Mouse (Mus musculus): ENCODE results near the gene Aen. TPM values are rescaled to one million over a fixed set of nuclear protein-coding genes. Genes with fewer than 3 reads are reported as not detected.

Gene Aen
- polyA plus RNA-seq, 1 experiment, result 41.8 TPM

DNA sequence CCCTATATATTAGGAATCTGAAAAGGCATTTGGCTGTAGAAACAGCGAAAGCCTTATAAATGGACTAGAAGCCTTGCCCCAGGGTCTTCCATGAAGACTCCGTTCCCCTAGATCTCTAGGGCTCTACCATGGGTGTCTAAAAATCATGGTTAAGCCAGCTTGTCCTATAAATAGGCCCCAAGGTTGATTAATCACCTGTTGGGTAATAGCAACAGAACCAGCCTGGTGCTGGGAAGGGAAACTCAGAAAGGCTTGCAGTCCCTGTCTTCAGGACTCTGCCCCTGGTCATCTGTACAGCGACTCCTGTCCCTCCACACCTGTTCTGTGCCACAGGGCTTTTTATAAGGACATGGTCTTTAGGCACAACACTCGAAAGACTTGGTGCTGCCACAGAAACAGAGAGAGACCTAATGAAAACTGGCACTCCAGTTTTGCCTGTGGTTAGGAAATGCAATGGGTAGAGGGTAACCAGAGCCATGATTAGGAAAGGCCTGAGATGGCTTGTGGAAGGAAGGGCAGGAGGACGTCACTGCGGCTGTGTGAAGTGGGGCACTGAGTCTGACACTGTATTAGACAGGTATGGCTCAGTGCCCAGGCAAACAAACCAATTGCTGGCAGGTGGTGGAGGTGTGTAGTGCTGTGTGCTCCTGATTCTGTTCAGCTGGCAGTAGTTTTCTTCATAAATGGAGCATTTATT, 7.7 kb downstream of the Aen start:
- TF ChIP-seq POLR2A (IDR thresholded peaks at IDR 0.05; ENCODE audit: borderline replicate concordance, control insufficient read depth, low read depth, low read length) (no peak), CTCF (IDR thresholded peaks at IDR 0.05; ENCODE audit: control insufficient read depth, insufficient read depth, low read length) (no peak)
- peak overlapping the region; percentile 42; the same call in 1 of the 2 replicates for H3K27ac ChIP-seq (ENCODE audit: control insufficient read depth, insufficient read depth, low read depth, low read length, poor library complexity)
- no peak overlapping the region for H3K4me3 ChIP-seq (replicated peaks; ENCODE audit: control insufficient read depth, low read depth, low read length)
- H3K4me1 ChIP-seq (ENCODE audit: control insufficient read depth, insufficient read depth, low read length), result peaks cover 3% of the 10 kb centered on the region
- 57% methylated on average over 6 of the region's 6 CpGs for WGBS

DNA sequence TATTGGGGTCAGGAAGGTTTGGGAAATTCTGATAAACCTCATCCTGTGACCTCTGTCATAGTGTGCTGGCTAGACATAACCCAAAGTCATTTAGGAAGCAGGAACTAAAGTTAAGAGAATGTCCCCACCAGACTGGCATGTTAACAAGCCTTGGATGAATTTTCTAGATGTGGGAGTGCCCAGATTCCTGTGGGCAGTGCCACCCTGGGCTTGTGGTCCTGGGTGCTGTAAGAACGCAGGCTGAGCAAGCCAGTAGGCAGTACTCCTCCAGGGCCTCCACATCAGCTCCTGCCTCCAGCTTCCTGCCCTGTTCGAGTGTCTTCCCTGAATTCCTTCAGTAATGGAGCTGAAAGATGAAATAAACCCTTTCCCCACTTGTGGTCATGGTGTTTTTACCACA, 8.5 kb downstream of the Aen start:
- peaks cover 3% of the 10 kb centered on the region for H3K4me1 ChIP-seq (ENCODE audit: control insufficient read depth, insufficient read depth, low read length)
- 59% methylated on average over 2 of the region's 2 CpGs for WGBS
- no peak overlapping the region for H3K27ac ChIP-seq (ENCODE audit: control insufficient read depth, insufficient read depth, low read depth, low read length, poor library complexity)
- H3K4me3 ChIP-seq (replicated peaks; ENCODE audit: control insufficient read depth, low read depth, low read length), result no peak overlapping the region
- TF ChIP-seq CTCF (IDR thresholded peaks at IDR 0.05; ENCODE audit: control insufficient read depth, insufficient read depth, low read length) (no peak), POLR2A (IDR thresholded peaks at IDR 0.05; ENCODE audit: borderline replicate concordance, control insufficient read depth, low read depth, low read length) (no peak)

- Histone ChIP-seq H3K27ac (ENCODE audit: control insufficient read depth, insufficient read depth, low read depth, low read length, poor library complexity) (no peak overlapping the region), H3K4me1 (ENCODE audit: control insufficient read depth, insufficient read depth, low read length) (peaks cover 3% of the 10 kb centered on the region; the same call in 1 of the 2 replicates), H3K4me3 (replicated peaks; ENCODE audit: control insufficient read depth, low read depth, low read length) (no peak overlapping the region)
- WGBS, result 81% methylated on average over 6 of the region's 6 CpGs
- TF ChIP-seq POLR2A (IDR thresholded peaks at IDR 0.05; ENCODE audit: borderline replicate concordance, control insufficient read depth, low read depth, low read length) (no peak), CTCF (IDR thresholded peaks at IDR 0.05; ENCODE audit: control insufficient read depth, insufficient read depth, low read length) (no peak)
Observed at GRCm38 (mm10) chr7:78909026-78909425, 13.4 kb downstream of the Aen start.

DNA sequence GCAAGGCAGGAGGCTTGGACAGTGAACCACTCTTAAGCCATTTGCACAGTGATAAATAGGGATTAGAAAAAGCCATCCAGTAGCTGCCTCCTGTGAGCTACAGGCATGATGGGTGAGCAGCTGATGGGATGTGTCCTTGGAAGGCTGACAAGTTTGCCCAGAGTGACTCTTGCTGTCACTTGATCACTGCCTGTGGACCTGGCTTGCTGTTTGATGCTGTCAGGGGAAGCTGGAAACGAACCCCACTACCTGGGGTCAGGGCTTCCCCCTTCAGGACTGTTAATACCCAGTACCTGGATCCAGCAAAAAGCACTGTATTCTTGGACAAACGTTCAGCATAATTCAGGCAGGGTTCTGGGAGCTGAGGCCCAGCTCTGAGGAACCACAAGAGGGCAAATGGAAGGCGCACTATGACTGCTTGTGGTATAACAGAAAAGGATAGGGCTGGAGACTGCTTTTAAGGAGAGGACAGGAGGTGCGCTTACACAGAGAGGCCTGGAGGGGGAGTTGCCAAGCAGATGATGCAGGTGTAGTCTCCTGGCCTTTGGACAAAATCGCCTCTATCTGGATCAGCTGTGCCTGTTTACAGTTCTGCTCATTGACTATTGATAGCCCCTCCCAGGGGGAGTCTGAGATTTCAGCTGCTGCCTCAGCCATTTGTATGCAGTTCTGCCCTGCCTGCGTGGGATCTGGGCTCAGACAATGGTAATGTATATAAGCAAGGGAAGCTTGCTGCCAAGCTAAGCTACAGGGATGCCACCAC, 14.9 kb downstream of the Aen start:
- H3K27ac ChIP-seq (ENCODE audit: control insufficient read depth, insufficient read depth, low read depth, low read length, poor library complexity), result no peak overlapping the region
- TF ChIP-seq CTCF (IDR thresholded peaks at IDR 0.05; ENCODE audit: control insufficient read depth, insufficient read depth, low read length) (no peak; the same call in 1 of the 2 replicates), POLR2A (IDR thresholded peaks at IDR 0.05; ENCODE audit: borderline replicate concordance, control insufficient read depth, low read depth, low read length) (no peak)
- WGBS, result 69% methylated on average over 6 of the region's 6 CpGs
- peaks cover 1% of the 10 kb centered on the region; the same call in 1 of the 2 replicates for H3K4me1 ChIP-seq (ENCODE audit: control insufficient read depth, insufficient read depth, low read length)
- no peak overlapping the region for H3K4me3 ChIP-seq (replicated peaks; ENCODE audit: control insufficient read depth, low read depth, low read length)

DNA sequence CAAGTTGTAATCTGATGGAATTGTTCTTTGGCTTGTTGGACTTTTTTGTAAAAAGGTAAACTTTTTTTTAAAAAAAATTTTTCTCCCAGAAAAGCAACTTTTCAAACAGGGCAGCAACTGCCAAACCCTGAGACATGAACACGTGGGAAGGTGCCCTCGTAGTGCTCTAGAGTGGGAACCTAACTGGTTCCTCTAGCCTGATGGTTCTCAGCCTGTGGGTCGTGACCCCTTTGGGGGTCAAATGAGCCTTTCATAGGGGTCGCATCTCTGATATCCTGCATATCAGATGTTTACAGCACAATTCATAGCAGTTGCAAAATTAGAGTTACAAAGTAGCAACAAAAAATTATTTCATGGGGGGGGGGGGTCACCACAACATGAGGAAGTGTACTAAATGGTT, 15.6 kb downstream of the Aen start:
- Histone ChIP-seq H3K27ac (ENCODE audit: control insufficient read depth, insufficient read depth, low read depth, low read length, poor library complexity) (no peak overlapping the region), H3K4me1 (ENCODE audit: control insufficient read depth, insufficient read depth, low read length) (peaks cover 1% of the 10 kb centered on the region; the same call in 1 of the 2 replicates), H3K4me3 (replicated peaks; ENCODE audit: control insufficient read depth, low read depth, low read length) (no peak overlapping the region)
- TF ChIP-seq POLR2A (IDR thresholded peaks at IDR 0.05; ENCODE audit: borderline replicate concordance, control insufficient read depth, low read depth, low read length) (no peak), CTCF (IDR thresholded peaks at IDR 0.05; ENCODE audit: control insufficient read depth, insufficient read depth, low read length) (no peak)
- WGBS, result 65% methylated on average over 4 of the region's 4 CpGs

GRCm38 (mm10) chr7:78912253-78912973, 16.8 kb downstream of the Aen start:
- Histone ChIP-seq H3K4me1 (ENCODE audit: control insufficient read depth, insufficient read depth, low read length) (peaks cover 1% of the 10 kb centered on the region; the same call in 1 of the 2 replicates), H3K4me3 (replicated peaks; ENCODE audit: control insufficient read depth, low read depth, low read length) (peak overlapping the region; percentile 74), H3K27ac (ENCODE audit: control insufficient read depth, insufficient read depth, low read depth, low read length, poor library complexity) (peak overlapping the region; percentile 88)
- WGBS, result under 1% methylated on average over 20 of the region's 20 CpGs
- TF ChIP-seq CTCF (IDR thresholded peaks at IDR 0.05; ENCODE audit: control insufficient read depth, insufficient read depth, low read length), result 0 out of 2 replicates have a peak, but pooled peaks have one; percentile 8
- no peak for TF ChIP-seq POLR2A (IDR thresholded peaks at IDR 0.05; ENCODE audit: borderline replicate concordance, control insufficient read depth, low read depth, low read length)

DNA sequence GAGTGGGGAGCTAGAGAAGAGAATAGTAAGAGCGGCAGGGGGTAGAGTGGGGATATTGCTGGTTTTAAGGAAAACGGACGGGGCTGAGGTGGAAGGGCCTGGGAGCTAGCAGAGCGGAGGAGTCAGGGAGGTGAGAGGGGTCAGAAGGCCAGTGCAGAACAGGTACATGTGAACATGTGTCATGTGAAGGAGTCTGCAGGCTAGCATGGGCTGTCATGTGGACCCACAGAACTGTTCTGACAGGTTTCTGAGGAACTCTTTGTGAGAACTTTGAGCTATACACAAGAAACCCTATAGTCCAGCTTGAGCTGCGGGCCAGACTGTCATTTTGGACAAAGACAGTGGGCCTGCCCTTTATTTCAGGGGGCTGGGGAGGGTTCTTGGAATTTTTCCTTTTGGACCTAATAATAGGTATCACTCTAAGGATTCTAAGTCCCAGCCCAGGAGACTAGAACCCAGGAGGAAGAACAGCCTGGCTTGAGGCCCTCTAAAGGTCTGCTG, 17.4 kb downstream of the Aen start, which contains the start of gene Isg20:
Isg20 (plus strand) TSS at position 451 of the 501 bp plus-strand sequence.
- TF ChIP-seq CTCF (IDR thresholded peaks at IDR 0.05; ENCODE audit: control insufficient read depth, insufficient read depth, low read length) (no peak), POLR2A (IDR thresholded peaks at IDR 0.05; ENCODE audit: borderline replicate concordance, control insufficient read depth, low read depth, low read length) (no peak)
- Histone ChIP-seq H3K27ac (ENCODE audit: control insufficient read depth, insufficient read depth, low read depth, low read length, poor library complexity) (peak within 1 kb of the TSS; percentile 88), H3K4me3 (replicated peaks; ENCODE audit: control insufficient read depth, low read depth, low read length) (peak within 1 kb of the TSS; percentile 74), H3K4me1 (ENCODE audit: control insufficient read depth, insufficient read depth, low read length) (peaks cover 1% of the 10 kb centered on the region; the same call in 1 of the 2 replicates)
- WGBS, result 59% methylated on average over 5 of the region's 5 CpGs

All from bone marrow, adult 2 months (tissue).